Mouse (Mus musculus): ENCODE data around the gene Olig1.

GRCm38 (mm10) chr16:91314114-91314775, 44.7 kb downstream of the Olig1 start:
- TF ChIP-seq POLR2A (IDR thresholded peaks at IDR 0.05; ENCODE audit: control insufficient read depth in 1 of 2, insufficient read depth in 1 of 2, low read depth in 1 of 2, low read length in 2 of 2, poor library complexity in 1 of 2) (no peak), ZNF384 (IDR thresholded peaks at IDR 0.05; ENCODE audit: low read depth, low read length) (no peak), MAFK (IDR thresholded peaks at IDR 0.05; ENCODE audit: borderline replicate concordance, low read depth, low read length) (no peak), MAX (IDR thresholded peaks at IDR 0.05; ENCODE audit: low read length) (no peak), GATA1 (IDR thresholded peaks at IDR 0.05; ENCODE audit: low read depth, low read length) (no peak), CTCF (IDR thresholded peaks at IDR 0.05 in 2 of 3, conservative IDR thresholded peaks at IDR 0.05 in 1 of 3; ENCODE audit: control insufficient read depth in 1 of 3, insufficient read depth in 1 of 3, low read depth in 2 of 3, low read length in 3 of 3, poor library complexity in 1 of 3, severe bottlenecking in 1 of 3) (peak; percentile 29 to 71 (median 66)), USF1 (IDR thresholded peaks at IDR 0.05; ENCODE audit: low read depth, low read length) (no peak), JUND (IDR thresholded peaks at IDR 0.05; ENCODE audit: low read depth, low read length) (no peak)

All from MEL (cell line).